Mouse (Mus musculus) C2C12 (cell line): Measurements from ENCODE around the gene C130074G19Rik.

Source experiments
- CEBPB ChIP-seq: IDR thresholded peaks from one replicate; pipeline ENCODE4 v1.6.1; 2011; ENCODE audit warnings: low read depth, mild to moderate bottlenecking, control low read depth, moderate library complexity
- CTCF ChIP-seq: IDR thresholded peaks from one replicate; pipeline ENCODE4 v1.5.1; 2011; ENCODE audit not compliant: control insufficient read depth, insufficient read depth, insufficient read length
- FOSL1 ChIP-seq: IDR thresholded peaks from one replicate; pipeline ENCODE4 v1.8.0; 2011; ENCODE audit warnings: mild to moderate bottlenecking, low read length; ENCODE audit not compliant: poor library complexity, insufficient read depth, severe bottlenecking
- MAX ChIP-seq: IDR thresholded peaks from one replicate; pipeline ENCODE4 v1.6.1; 2011; ENCODE audit warnings: mild to moderate bottlenecking, control low read depth
- MYOD1 ChIP-seq: IDR thresholded peaks from one replicate; pipeline ENCODE4 v1.6.1; 2011; ENCODE audit warnings: low read depth; ENCODE audit not compliant: control insufficient read depth, insufficient read length
- MYOG ChIP-seq: IDR thresholded peaks from one replicate; pipeline ENCODE4 v1.6.1; 2011; ENCODE audit not compliant: control insufficient read depth, insufficient read length; ENCODE audit errors: extremely low read depth
- USF1 ChIP-seq: IDR thresholded peaks from one replicate; pipeline ENCODE4 v1.6.1; 2011; ENCODE audit warnings: low read depth, mild to moderate bottlenecking, control low read depth, moderate library complexity

GRCm38 (mm10) chr1:184877306-184877705 lies 5.7 kb downstream of the C130074G19Rik start:
- TF ChIP-seq CTCF: no peak
- no peak for TF ChIP-seq CEBPB
- no peak for TF ChIP-seq MAX
- TF ChIP-seq MYOG: no peak
- no peak for TF ChIP-seq FOSL1
- no peak for TF ChIP-seq USF1
- no peak for TF ChIP-seq MYOD1
